8 mouse cellular contexts compared by ENCODE assay signal in the genomic region with DNA sequence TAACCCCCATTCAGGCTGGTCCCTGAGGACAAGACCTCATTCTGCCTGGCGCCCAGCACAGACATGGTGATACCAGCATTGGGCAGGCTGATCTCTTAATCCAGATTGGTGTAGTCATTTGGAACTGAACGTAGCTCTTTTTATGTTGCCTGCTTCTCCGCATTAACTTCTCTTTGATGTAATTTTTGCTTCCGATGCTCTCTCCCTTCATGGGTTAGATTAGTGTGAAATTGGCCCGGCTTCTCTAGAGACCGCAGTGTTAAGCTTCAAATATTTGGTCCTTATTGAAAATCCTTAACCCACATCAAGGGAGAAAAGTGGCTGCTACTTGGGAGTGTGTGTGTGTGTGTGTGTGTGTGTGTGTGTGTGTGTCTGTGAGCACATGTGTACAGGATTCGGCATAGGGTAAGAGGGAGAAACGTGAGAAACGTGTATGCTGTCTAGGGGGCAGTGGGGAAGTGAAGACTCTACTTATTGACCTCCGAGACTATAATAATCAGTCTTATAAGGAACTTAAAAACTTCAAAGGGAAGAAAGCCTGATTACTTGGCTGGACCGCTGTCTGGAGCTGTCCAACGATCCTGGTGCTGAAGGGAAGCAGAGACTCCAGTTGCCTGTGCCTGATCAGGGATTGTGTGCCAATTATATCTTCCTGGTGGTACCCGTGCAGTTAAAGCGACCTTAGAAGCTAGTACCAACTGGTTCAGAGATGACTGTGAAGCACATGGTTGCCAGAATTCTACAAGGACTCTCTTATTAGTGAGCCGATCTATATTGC. TPM values are rescaled to one million over a fixed set of nuclear protein-coding genes. Genes with fewer than 3 reads are reported as not detected.
A peak's percentile ranks its signal among the peaks of the same experiment; 100 is the strongest.
DNase-seq lines count a peak whose midpoint lies in the region; ATAC-seq and TF ChIP-seq lines count a peak whose summit lies in the region.

No protein-coding gene starts in this region.

- no peak for TF ChIP-seq POLR2A in cerebellum, adult 2 months (IDR thresholded peaks at IDR 0.05; ENCODE audit: borderline replicate concordance, insufficient read depth, low read length)
- no peak for TF ChIP-seq POLR2A in thymus, adult 2 months (IDR thresholded peaks at IDR 0.05; ENCODE audit: control insufficient read depth, extremely low read depth, insufficient read depth, low read length, poor library complexity)

- no peak for TF ChIP-seq EP300 in lung, postnatal 0 days (IDR thresholded peaks at IDR 0.05)

- H3K4me2 ChIP-seq in lung, postnatal 0 days (replicated peaks; ENCODE audit: low read depth, low read length): no peak overlapping the region

- H3K4me1 ChIP-seq in cerebellum, adult 2 months (ENCODE audit: control insufficient read depth, insufficient read depth, low read length): peaks cover 3% of the 10 kb centered on the region; the same call in 1 of the 2 replicates
- H3K4me1 ChIP-seq in thymus, adult 2 months (replicated peaks; ENCODE audit: control insufficient read depth, insufficient read depth, low read length): no peaks in the 10 kb centered on the region
- no peaks in the 10 kb centered on the region for H3K4me1 ChIP-seq in lung, postnatal 0 days (ENCODE audit: insufficient read depth, low read depth, low read length)

- H3K4me3 ChIP-seq in cerebellum, adult 2 months (replicated peaks; ENCODE audit: insufficient read depth, low read depth, low read length): no peak overlapping the region
- H3K4me3 ChIP-seq in thymus, adult 2 months (ENCODE audit: control insufficient read depth, insufficient read depth, low read length): no peak overlapping the region
- no peak overlapping the region for H3K4me3 ChIP-seq in lung, postnatal 0 days (ENCODE audit: low read depth, low read length)

- WGBS in cerebellum, adult 2 months: 71% methylated on average over 15 of the region's 15 CpGs
- WGBS in thymus, adult 2 months: 47% methylated on average over 15 of the region's 15 CpGs
- WGBS in lung, postnatal 0 days: 37% methylated on average over 15 of the region's 15 CpGs

- no peak for TF ChIP-seq CTCF in cerebellum, adult 2 months (IDR thresholded peaks at IDR 0.05; ENCODE audit: borderline replicate concordance, insufficient read depth, low read depth, low read length)
- TF ChIP-seq CTCF in thymus, adult 2 months (IDR thresholded peaks at IDR 0.05; ENCODE audit: borderline replicate concordance, control insufficient read depth, extremely low read depth, insufficient read depth, low read length, poor library complexity): no peak
- TF ChIP-seq CTCF in lung, postnatal 0 days (IDR thresholded peaks at IDR 0.05): no peak

- ATAC-seq in lung, postnatal 0 days: no peak

- peaks cover 4% of the 10 kb centered on the region; the same call in 1 of the 2 replicates for H3K27me3 ChIP-seq in cerebellum, adult 2 months (ENCODE audit: control insufficient read depth, insufficient read depth, low read length)
- H3K27me3 ChIP-seq in thymus, adult 2 months (ENCODE audit: control insufficient read depth, insufficient read depth, low read length): peaks cover 17% of the 10 kb centered on the region
- peaks cover 29% of the 10 kb centered on the region; the same call in 1 of the 2 replicates for H3K27me3 ChIP-seq in lung, postnatal 0 days (replicated peaks; ENCODE audit: insufficient read depth, low read length)

- peak; percentile 21 to 49 for DNase-seq in cerebellum, postnatal 10 days
- no peak for DNase-seq in cerebellum, adult 2 months
- DNase-seq in thymus, adult 2 months: peak; percentile 8
- no peak for DNase-seq in thymus, postnatal 10 days (ENCODE audit: low spot score in 2 of 2)
- DNase-seq in gastrocnemius, postnatal 4 days (ENCODE audit: low spot score in 2 of 2): peak; percentile 29 to 66
- peak; percentile 67 for DNase-seq in lung, postnatal 0 days (ENCODE audit: low spot score)
- peak; percentile 58 for DNase-seq in urinary bladder, postnatal 25 days (ENCODE audit: low spot score)
- no peak for DNase-seq in cerebellum, adult 9-11 months

- H3K9ac ChIP-seq in lung, postnatal 0 days (replicated peaks; ENCODE audit: low read depth): no peak overlapping the region

- no peak overlapping the region for H3K27ac ChIP-seq in cerebellum, adult 2 months (ENCODE audit: insufficient read depth, low read length)
- no peak overlapping the region for H3K27ac ChIP-seq in thymus, adult 2 months (ENCODE audit: control insufficient read depth, insufficient read depth, low read length)
- H3K27ac ChIP-seq in lung, postnatal 0 days (ENCODE audit: low read length): no peak overlapping the region

- H3K36me3 ChIP-seq in thymus, adult 2 months (ENCODE audit: control insufficient read depth, insufficient read depth, low read length): no peaks in the 10 kb centered on the region
- no peaks in the 10 kb centered on the region for H3K36me3 ChIP-seq in lung, postnatal 0 days (ENCODE audit: insufficient read depth, low read length)

- H3K9me3 ChIP-seq in lung, postnatal 0 days (ENCODE audit: low read length): no peaks in the 10 kb centered on the region

RNA-seq across cellular contexts. Expression of a gene that starts 28.8 kb away (rescaled TPM):
- 26.1 and 28.0 TPM in 2 replicates for polyA plus RNA-seq in cerebellum, adult 2 months (2012; rRNA removed)
- polyA plus RNA-seq in thymus, adult 2 months (2012; rRNA removed): 21.0 and 22.7 TPM in 2 replicates
- total RNA-seq in gastrocnemius, postnatal 4 days (2021): 10 to 100 TPM; 17.1 to 19.8 TPM
- 10.0 and 11.6 TPM in 2 replicates for polyA plus RNA-seq in lung, postnatal 0 days (2015; fragmentation: Nextera tagmentation; extraction: Ambion mirVana)

Comparison
In these comparisons a context has a peak if more than half of its experiments do, and no peak if none do; other contexts are left out.
1. DNase-seq: peak in cerebellum, postnatal 10 days (2 of 2), thymus, adult 2 months (single experiment), gastrocnemius, postnatal 4 days (2 of 2), lung, postnatal 0 days (single experiment) and urinary bladder, postnatal 25 days (single experiment); none in cerebellum, adult 2 months (0 of 2), thymus, postnatal 10 days (0 of 2) and cerebellum, adult 9-11 months (single experiment).